Mouse (Mus musculus) gastrocnemius, adult 2 months (tissue): Measurements from ENCODE around the gene Mxd4. TPM values are rescaled to one million over a fixed set of nuclear protein-coding genes. Genes with fewer than 3 reads are reported as not detected.
A peak's percentile ranks its signal among the peaks of the same experiment; 100 is the strongest.

Source experiments
- DNase-seq: peaks from one replicate; pipeline ENCODE4 v3.0.0; 2022
- H3K27ac ChIP-seq: fragments of 200-600 bp; 2 replicates; pipeline ENCODE4 v1.8.1; 2022; ENCODE audit warnings: mild to moderate bottlenecking
- H3K4me3 ChIP-seq: fragments of 200-600 bp; 2 replicates; pipeline ENCODE4 v1.8.1; 2022; ENCODE audit warnings: mild to moderate bottlenecking, moderate library complexity
- CTCF ChIP-seq: fragments of 200-600 bp; IDR thresholded peaks from 2 replicates; pipeline ENCODE4 v1.8.1; 2022; ENCODE audit warnings: antibody characterized with exemption, mild to moderate bottlenecking, moderate library complexity
- intact Hi-C: fragments of 180-260 bp; cut with DNase I; formaldehyde crosslinking; loops from one replicate; pipeline ENCODE4 v1.15.1; 2025
- long read RNA-seq, 2 experiments: library from polyadenylated mRNA; stranded (forward); transcript quantifications; one replicate each; pipeline ENCODE4 v2.0.0; 2021
- total RNA-seq, 2 experiments: library from RNA; stranded (reverse); gene quantifications; 2 replicates each; pipeline ENCODE4 v1.2.3; 2021

The Mxd4 gene
- total RNA-seq = 10 to 100 TPM; 25.8 to 35.6 TPM
- long read RNA-seq, experiment 1, partial matches to known transcripts = 0 of 8 reads
- long read RNA-seq, experiment 1, other reads (novel, unspliced or antisense) = 5 of 8 reads
- long read RNA-seq, experiment 2, partial matches to known transcripts = 0 of 5 reads
- long read RNA-seq, experiment 2, other reads (novel, unspliced or antisense) = 2 of 5 reads

DNA sequence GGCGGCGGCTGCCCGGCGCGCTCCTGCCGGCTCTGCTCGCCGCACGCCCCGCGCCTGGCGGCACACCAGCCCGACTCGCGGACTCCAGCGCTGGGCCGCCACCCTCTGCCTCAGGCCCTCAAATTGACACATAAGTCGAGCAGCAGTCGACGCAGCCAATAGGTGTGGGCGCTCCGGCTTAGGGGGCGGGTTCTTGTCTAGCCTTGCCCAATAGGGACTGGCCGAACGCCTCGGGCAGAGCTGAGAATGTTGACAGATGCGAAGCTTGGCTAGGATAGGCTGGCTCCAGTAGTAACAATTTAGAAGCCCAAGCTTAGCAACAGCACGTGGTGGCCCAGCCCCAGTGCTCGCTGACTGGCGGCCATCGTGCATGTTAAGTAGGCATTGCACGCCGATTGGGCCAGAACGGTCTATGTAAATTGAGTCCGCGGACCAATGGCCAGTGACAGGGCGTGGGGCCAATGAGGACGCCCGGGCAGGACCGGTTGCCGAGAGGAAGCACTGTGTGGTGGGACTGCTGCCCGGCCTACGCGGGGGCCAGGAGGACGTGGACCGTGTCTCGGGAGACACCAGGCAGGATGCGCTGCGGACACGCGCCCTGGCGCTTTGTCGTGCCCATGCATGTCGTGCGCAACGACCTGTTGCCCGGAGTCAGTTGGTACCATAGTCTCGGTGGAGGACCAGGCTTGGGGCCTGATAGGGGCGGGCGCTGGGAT lies at the start of gene Mxd4:
TSS of gene Mxd4 (minus strand) at position 120 of the 716 bp plus-strand sequence.
- Histone ChIP-seq H3K27ac (peak within 1 kb of the TSS; percentile 98), H3K4me3 (peak within 1 kb of the TSS; percentile 83)
- TF ChIP-seq CTCF = no peak
- DNase-seq = peak; percentile 100
- intact Hi-C loops = loop anchor here (2.0 kb wide), 1 partner anchor 19 kb away; the partner anchor contains the start of genes Haus3 and Poln

DNA sequence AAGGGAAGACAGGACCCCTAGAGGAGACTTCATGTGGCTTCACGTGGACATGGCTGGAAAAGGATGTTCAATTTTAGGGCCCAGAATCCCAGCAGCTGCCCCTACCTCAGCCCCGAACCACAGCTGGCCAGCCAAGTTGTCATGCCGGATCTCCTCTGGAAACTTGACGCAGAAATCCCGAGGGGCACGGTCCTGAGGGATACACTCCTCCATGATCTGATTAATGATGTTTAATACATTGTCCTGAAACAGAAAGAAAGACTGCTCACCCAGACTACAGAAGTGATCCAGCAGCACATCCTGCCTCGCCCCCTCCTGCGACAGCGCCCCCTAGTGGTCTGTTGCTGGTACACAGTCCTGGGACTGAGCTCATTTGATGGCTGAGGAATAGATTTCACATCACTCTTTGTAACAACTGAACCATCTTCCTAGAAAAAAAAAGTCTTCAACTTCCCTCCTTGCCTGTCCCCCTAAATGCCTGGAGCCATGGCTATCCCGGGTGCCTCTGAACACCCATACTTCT lies 48.4 kb upstream of the Mxd4 start:
- Histone ChIP-seq H3K27ac (no peak overlapping the region), H3K4me3 (no peak overlapping the region)
- peak; percentile 81 for TF ChIP-seq CTCF
- DNase-seq = peak; percentile 59
- intact Hi-C loops = loop anchor here (1.0 to 5.0 kb wide), 2 partner anchors 94 to 139 kb away; no protein-coding TSS in a partner anchor

DNA sequence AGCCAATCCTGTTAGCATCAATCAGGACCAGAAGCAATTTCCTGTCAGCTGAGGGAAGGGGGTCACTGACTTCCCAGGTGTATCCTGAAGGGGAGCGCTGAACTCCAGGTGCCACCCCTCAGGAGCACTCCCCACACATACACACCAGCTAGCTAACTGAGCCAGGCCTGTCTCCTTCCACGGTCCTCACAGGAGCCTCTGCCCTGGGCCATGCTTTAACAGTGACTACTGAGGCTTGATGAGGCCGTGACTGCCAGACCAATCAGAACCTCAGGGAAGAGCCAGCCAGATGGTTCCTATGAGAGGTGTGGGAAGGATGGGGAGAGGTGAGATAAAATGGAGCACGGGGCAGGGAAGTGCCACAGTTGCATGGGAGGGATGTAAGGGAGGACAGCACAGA lies 47.5 kb upstream of the Mxd4 start:
- intact Hi-C loops = loop anchor here (1.0 to 5.0 kb wide), 2 partner anchors 93 to 138 kb away; no protein-coding TSS in a partner anchor
- H3K27ac ChIP-seq = no peak overlapping the region
- no peak for DNase-seq
- no peak for TF ChIP-seq CTCF
- no peak overlapping the region for H3K4me3 ChIP-seq

GRCm38 (mm10) chr5:34233221-34233515 lies 45.6 kb upstream of the Mxd4 start:
- Histone ChIP-seq H3K4me3 (no peak overlapping the region), H3K27ac (no peak overlapping the region)
- intact Hi-C loops = no loop called here
- no peak for TF ChIP-seq CTCF
- no peak for DNase-seq

GRCm38 (mm10) chr5:34232481-34233220 lies 45.1 kb upstream of the Mxd4 start:
- DNase-seq = no peak
- intact Hi-C loops = no loop called here
- H3K27ac ChIP-seq = no peak overlapping the region
- no peak for TF ChIP-seq CTCF
- no peak overlapping the region for H3K4me3 ChIP-seq

DNA sequence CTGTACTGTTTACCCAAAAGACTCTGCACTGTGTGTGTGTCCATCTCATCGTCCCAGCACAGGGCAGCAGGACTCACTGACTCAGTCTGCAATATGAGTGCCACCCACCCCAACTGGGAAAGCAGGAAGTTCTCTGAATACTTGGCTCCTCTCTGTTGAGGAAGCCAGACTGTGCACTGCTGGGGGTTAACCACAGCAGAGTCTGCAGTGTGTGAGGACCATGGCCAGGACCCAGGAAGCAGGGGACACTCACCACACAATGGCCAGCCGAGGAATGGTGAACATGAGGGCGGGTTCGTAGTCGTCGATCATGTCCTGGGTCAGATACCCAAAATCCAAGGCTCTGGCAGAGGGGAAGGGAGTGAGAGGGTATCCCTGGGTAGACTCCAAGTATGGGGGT lies 44.4 kb upstream of the Mxd4 start:
- TF ChIP-seq CTCF = no peak
- H3K27ac ChIP-seq = no peak overlapping the region
- H3K4me3 ChIP-seq = no peak overlapping the region
- DNase-seq = no peak
- intact Hi-C loops = no loop called here

GRCm38 (mm10) chr5:34230599-34231485 lies 43.3 kb upstream of the Mxd4 start:
- Histone ChIP-seq H3K4me3 (no peak overlapping the region), H3K27ac (no peak overlapping the region)
- TF ChIP-seq CTCF = no peak
- no peak for DNase-seq
- intact Hi-C loops = no loop called here

GRCm38 (mm10) chr5:34229503-34229902 lies 42.0 kb upstream of the Mxd4 start:
- no peak overlapping the region for H3K27ac ChIP-seq
- DNase-seq = no peak
- no peak for TF ChIP-seq CTCF
- no peak overlapping the region for H3K4me3 ChIP-seq
- intact Hi-C loops = no loop called here

DNA sequence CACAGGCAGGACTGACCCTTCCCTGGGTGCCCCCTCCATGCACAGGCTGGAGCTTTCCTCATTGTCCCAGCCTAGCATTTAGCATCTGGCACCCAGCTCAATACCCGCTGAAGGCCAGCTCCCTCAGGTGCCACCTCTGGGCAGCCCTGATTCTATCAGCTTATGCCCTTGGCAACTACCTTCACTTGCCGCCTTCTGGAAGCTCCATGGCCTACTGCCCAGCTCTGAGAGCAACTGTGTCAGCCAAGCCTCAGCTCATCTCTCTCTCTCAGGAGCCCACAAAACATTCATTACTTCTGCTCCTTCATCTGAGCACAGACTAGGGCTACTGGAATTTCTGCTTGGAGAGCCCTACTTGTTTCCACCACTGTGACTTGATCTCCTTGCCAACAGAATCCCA lies 38.0 kb upstream of the Mxd4 start:
- no peak overlapping the region for H3K27ac ChIP-seq
- intact Hi-C loops = no loop called here
- no peak for TF ChIP-seq CTCF
- DNase-seq = no peak
- H3K4me3 ChIP-seq = no peak overlapping the region

DNA sequence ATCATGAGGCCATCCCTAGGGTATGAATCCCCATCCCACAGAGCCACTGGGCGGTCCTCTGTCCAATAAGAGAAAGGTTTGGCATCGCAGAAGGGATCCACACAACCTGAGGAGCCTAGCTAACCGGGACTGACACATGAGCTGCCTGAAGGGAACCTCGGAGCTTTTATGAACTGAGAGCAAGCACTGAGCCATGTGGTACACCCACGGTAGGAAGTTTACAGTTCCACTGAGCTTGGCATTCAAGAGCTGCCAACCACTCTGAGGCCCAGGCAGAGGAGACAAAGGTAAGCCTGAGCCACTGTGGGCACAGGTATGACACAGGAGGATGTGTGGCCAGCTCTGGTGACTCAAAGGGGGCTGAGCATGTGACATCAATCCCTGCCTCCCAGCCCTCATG lies 37.0 kb upstream of the Mxd4 start:
- Histone ChIP-seq H3K27ac (no peak overlapping the region), H3K4me3 (no peak overlapping the region)
- intact Hi-C loops = no loop called here
- TF ChIP-seq CTCF = no peak
- no peak for DNase-seq

DNA sequence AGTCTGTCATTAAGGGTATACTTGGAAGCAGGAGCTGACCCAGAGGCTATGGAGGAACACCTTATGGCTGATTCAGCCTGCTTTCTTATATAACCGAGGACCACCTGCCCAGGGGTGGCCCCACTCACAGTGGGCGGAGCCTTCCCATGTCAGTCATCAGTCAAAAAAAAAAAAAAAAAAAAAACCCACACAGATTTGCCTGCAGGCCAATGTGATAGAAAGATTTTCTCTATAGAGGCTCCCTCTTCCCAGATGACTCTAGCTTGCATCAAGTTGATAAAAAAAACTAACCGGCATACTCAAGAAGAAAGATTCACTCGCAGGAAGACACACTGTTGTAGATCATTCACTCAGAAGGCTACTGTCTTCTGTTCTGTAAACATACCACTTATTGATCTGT lies 32.5 kb upstream of the Mxd4 start:
- Histone ChIP-seq H3K27ac (no peak overlapping the region), H3K4me3 (no peak overlapping the region)
- TF ChIP-seq CTCF = no peak
- no peak for DNase-seq
- intact Hi-C loops = no loop called here

GRCm38 (mm10) chr5:34218672-34219071 lies 31.2 kb upstream of the Mxd4 start:
- intact Hi-C loops = no loop called here

More at GRCm38 (mm10) chr5:34218672-34219071, 31.2 kb upstream of the Mxd4 start:
- H3K27ac ChIP-seq = no peak overlapping the region
- no peak overlapping the region for H3K4me3 ChIP-seq
- TF ChIP-seq CTCF = no peak
- no peak for DNase-seq
